Mouse (Mus musculus): ENCODE results near the gene Fancf. TPM values are rescaled to one million over a fixed set of nuclear protein-coding genes. Genes with fewer than 3 reads are reported as not detected.

Fancf gene
- polyA plus RNA-seq, 1 experiment from 2014 or later, result 9.7 TPM

DNA sequence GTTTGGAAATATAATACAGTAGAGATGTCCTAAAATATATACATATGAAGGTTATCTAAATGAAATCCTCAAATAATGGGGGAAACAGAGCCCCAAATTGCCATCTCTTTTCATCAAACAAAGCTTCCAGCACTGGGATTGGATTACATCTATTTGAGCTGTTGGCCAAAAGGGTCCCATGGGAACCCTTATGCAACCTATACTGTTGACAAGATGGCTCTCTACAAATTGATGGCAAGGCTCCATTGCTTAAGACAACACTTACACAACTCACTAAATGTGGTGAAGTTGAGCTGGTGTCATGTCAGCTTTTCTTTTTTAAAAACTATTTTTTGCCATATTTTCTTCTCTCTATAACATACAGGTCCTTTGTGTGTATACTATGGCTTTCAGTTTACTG lies 14.2 kb upstream of the Fancf start:
- ATAC-seq (replicated peaks), result no peak
- H3K4me1 ChIP-seq, result peaks cover 14% of the 10 kb centered on the region
- H3K36me3 ChIP-seq (replicated peaks), result no peaks in the 10 kb centered on the region
- no peak overlapping the region for H3K4me3 ChIP-seq
- H3K27ac ChIP-seq, result no peak overlapping the region
- no peaks in the 10 kb centered on the region for H3K27me3 ChIP-seq (replicated peaks)
- H3K4me2 ChIP-seq, result no peak overlapping the region
- H3K9ac ChIP-seq, result no peak overlapping the region
- H3K9me3 ChIP-seq, result no peaks in the 10 kb centered on the region

DNA sequence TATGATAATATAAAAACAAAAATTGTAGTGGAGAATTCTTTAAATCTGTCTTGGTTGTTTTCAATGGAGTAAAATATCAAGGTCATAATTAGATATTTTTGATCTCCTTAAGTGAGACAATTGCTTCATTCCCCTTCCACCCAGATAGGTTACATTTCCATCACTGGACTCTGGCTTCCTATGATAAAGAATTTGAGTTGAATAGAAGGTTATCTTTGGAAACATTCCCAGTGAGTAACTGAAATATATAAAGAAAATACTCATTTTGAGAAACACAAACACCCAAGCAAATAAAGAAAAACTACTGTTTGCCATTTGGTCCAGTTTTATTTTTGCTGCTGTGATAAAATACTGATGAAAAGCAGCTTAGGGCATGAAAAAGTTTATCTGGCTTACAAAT lies 10.5 kb upstream of the Fancf start:
- no peaks in the 10 kb centered on the region for H3K36me3 ChIP-seq (replicated peaks)
- H3K4me3 ChIP-seq, result no peak overlapping the region
- no peak overlapping the region for H3K9ac ChIP-seq
- H3K9me3 ChIP-seq, result no peaks in the 10 kb centered on the region
- H3K27me3 ChIP-seq (replicated peaks), result no peaks in the 10 kb centered on the region
- H3K4me2 ChIP-seq, result no peak overlapping the region
- no peak for ATAC-seq (replicated peaks)
- no peak overlapping the region for H3K27ac ChIP-seq
- no peaks in the 10 kb centered on the region for H3K4me1 ChIP-seq

DNA sequence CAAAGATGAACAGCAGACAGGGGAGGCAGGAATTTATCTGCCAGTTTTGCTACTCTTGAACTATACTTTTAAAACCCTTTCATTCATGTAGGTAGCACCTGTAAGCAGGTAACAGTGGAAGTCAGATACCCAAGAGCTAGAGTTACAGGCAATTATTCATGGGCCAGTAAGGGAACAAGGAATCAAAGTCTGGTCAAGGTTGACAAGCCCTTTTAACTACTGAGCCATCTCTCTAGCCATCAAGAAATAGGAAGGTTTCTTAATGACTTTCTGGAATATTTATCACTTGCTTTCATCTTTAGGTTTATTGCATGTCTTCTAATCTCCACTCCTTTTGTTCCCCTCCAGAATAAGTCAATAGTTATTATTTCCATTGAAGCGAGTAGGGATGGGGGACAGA lies 10.0 kb upstream of the Fancf start:
- ATAC-seq (replicated peaks), result no peak
- no peak overlapping the region for H3K27ac ChIP-seq
- WGBS, result 73% methylated on average over 1 of the region's 1 CpGs
- H3K4me3 ChIP-seq, result no peak overlapping the region
- no peak overlapping the region for H3K4me2 ChIP-seq
- no peaks in the 10 kb centered on the region for H3K27me3 ChIP-seq (replicated peaks)
- no peaks in the 10 kb centered on the region for H3K9me3 ChIP-seq
- no peak overlapping the region for H3K9ac ChIP-seq
- H3K4me1 ChIP-seq, result no peaks in the 10 kb centered on the region
- H3K36me3 ChIP-seq (replicated peaks), result no peaks in the 10 kb centered on the region

DNA sequence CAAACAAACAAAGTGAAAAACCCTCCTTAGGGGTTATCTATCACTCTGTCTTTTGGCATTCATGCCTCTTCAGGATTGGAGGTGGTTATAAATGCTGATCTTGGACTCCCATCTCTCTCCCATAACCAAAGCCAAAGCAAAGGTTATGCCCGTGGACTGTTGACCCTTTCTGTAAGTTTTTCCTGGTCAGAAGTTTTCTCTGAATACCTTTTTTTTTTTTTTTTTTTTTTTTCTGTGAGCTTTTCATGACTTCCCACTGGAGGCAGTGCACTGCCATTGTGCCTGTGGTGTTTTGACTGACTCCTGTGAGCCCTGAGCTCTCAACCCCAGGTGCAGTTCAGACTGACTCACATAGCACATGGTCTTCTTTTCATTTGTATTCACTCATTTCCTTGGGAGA lies 5.9 kb upstream of the Fancf start:
- no peak for ATAC-seq (replicated peaks)

DNA sequence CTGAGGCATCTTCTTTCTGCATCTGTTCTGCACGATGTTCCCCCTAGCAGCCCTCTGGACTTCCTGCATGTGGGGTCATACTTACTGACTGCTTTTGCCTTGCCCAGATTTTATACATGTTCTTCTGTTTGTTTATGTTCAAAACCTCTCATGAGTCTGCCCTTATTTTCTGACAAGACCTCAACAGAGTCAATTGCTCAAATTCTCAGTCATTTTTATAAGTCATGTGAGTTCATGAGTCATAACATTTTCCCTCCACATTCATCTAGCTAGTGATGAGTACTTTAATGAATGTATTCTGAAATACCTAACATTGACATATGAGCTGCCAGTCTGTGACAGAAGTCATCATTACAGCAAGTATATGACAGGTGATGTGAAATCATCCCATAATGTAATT lies 3.3 kb upstream of the Fancf start:
- peaks cover 31% of the 10 kb centered on the region for H3K4me1 ChIP-seq
- no peaks in the 10 kb centered on the region for H3K9me3 ChIP-seq
- no peaks in the 10 kb centered on the region for H3K27me3 ChIP-seq (replicated peaks)
- no peak overlapping the region for H3K4me2 ChIP-seq
- ATAC-seq (replicated peaks), result no peak
- no peaks in the 10 kb centered on the region for H3K36me3 ChIP-seq (replicated peaks)
- WGBS, result 67% methylated on average over 1 of the region's 1 CpGs
- H3K27ac ChIP-seq, result no peak overlapping the region
- H3K4me3 ChIP-seq, result no peak overlapping the region
- H3K9ac ChIP-seq, result no peak overlapping the region

More for the DNA sequence above, 5.9 kb upstream of the Fancf start:
- Histone ChIP-seq H3K4me1 (peaks cover 13% of the 10 kb centered on the region), H3K27me3 (replicated peaks) (no peaks in the 10 kb centered on the region), H3K27ac (no peak overlapping the region), H3K4me3 (no peak overlapping the region), H3K36me3 (replicated peaks) (no peaks in the 10 kb centered on the region), H3K9me3 (no peaks in the 10 kb centered on the region), H3K9ac (no peak overlapping the region), H3K4me2 (no peak overlapping the region)
- WGBS, result 90% methylated on average over 1 of the region's 1 CpGs

DNA sequence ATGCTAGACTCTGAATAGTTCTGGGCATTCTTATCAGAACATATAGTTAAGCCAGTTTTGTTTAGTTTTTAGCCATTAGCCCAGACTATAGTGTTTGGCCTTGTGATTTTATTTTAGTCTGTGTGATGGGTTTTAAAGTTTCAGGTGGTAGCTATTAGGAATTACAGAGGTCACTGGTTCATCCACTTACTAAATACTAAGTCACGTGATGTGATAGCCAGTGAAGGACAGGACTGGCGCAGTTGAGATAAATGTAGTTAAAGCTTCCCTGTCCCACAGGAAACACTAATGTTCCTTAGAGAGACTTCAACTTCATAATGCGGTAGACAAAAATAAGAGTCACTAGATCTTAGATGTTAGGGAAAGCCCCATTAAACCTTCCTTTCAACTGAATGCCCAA lies 775 bp upstream of the Fancf start:
- ATAC-seq (replicated peaks), result no peak
- 83% methylated on average over 3 of the region's 3 CpGs for WGBS
- Histone ChIP-seq H3K27ac (no peak overlapping the region), H3K4me2 (peak overlapping the region; percentile 83), H3K36me3 (replicated peaks) (no peaks in the 10 kb centered on the region), H3K4me3 (peak overlapping the region; percentile 82), H3K9ac (peak overlapping the region; percentile 47; the same call in 1 of the 2 replicates), H3K4me1 (peaks cover 40% of the 10 kb centered on the region), H3K9me3 (no peaks in the 10 kb centered on the region), H3K27me3 (replicated peaks) (no peaks in the 10 kb centered on the region)

DNA sequence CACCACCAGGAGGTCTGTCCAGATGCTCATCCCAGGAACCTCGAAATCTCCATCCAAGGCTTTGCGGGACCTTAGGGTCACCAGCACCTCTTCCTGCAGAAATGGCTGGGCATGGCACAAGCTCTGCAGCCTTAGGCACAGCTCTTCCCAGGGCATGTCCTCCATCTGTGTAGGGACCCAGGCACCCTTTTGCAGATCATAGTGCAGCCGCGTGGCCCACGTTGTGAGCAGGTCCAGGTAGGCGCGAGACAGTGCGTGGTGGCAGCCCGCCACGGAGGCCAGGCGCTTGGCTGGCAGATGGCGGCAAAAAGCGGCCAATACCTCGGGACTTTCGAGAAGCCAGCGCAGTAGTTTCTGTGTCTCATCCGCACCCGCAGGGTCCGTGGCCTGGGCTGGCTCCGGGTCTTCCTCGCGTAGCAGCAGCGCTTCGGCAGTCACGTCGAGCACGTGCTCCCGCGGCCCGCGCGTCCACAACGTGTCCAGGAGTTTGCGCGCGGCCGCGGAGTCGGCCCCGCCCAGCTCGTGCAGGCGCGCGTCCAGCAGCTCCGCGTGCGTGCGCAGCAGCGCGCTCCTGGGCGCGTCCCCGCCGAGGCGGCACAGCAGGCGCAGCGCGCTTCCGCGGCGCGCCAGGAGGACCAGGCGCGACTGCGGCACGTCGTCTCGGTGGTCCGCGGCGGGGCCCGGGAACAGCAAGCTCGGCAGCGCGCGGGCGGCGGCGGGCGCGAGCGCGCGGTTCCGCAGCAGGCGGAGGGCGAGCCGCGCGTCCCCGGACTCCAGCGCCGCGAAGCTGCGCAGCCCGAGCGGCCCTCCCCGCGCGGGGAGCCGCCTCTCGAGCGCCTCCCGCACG lies 594 bp downstream of the Fancf start, which contains the start of gene Gas2:
Gas2 (plus strand) TSS at position 766 of the 847 bp plus-strand sequence.
- 7% methylated on average over 102 of the region's 105 CpGs for WGBS

DNA sequence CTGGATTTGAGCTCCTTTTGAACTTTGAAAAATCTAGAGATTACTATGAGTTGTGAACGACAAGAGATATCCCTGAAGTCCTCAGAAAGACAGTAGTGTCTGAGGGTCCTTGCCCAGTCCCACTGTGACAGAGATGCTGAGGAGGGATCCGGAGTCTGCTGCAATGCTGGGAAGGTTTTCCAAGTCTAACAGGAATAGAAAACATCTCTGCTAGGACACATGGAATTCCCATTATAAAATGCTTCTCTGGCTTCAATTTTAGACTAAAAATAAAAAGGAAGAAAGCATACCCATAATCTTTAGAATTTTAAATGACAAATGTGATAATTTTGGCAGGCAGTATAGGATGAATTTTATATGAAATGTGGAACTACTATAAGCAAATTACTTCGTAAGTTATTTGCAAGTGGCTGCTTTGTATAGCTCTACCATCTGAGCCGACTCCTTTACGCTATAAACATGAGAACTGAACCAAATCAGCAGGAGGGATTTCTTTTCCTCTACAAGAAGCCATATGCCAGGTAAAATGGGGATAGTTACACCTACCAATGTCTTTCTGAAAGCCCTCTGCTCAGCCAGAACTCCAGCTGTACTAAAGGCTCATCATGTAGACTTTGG lies 10.1 kb downstream of the Fancf start:
- Histone ChIP-seq H3K27ac (no peak overlapping the region), H3K27me3 (replicated peaks) (no peaks in the 10 kb centered on the region), H3K36me3 (replicated peaks) (no peaks in the 10 kb centered on the region), H3K9me3 (no peaks in the 10 kb centered on the region), H3K4me2 (no peak overlapping the region), H3K9ac (no peak overlapping the region), H3K4me1 (no peaks in the 10 kb centered on the region), H3K4me3 (no peak overlapping the region)
- ATAC-seq (replicated peaks), result no peak
- 91% methylated on average over 5 of the region's 5 CpGs for WGBS

More for the DNA sequence above, 594 bp downstream of the Fancf start, which contains the start of gene Gas2:
- Histone ChIP-seq H3K4me3 (peak within 1 kb of the TSS; percentile 82), H3K27me3 (replicated peaks) (no peaks in the 10 kb centered on the region), H3K4me2 (peak within 1 kb of the TSS; percentile 83), H3K27ac (peak within 1 kb of the TSS; percentile 100), H3K36me3 (replicated peaks) (no peaks in the 10 kb centered on the region), H3K9me3 (no peaks in the 10 kb centered on the region), H3K4me1 (peaks cover 40% of the 10 kb centered on the region), H3K9ac (peak within 1 kb of the TSS; percentile 83)
- ATAC-seq (replicated peaks), result peak; percentile 93

DNA sequence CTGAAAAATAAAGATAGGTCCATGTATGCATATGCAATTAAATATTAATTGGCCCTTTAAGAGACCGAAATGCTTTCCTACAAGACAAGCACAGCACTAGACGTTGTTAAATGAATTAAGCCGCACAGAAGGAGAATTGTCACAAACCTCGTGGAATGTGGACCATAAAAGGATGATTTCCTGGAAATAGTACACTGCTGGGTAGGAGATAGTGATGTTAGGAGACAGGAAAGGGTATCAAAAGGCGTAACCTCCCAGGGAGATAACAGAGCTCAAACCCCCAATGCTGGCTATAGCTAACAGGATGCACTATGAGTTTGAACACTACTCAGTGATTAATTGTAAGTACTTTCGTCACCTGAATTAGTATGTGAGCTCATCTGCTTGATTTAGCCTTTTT lies 11.2 kb downstream of the Fancf start:
- H3K27me3 ChIP-seq (replicated peaks), result no peaks in the 10 kb centered on the region
- no peak overlapping the region for H3K4me2 ChIP-seq
- H3K4me3 ChIP-seq, result no peak overlapping the region
- H3K9ac ChIP-seq, result no peak overlapping the region
- ATAC-seq (replicated peaks), result no peak
- H3K27ac ChIP-seq, result no peak overlapping the region
- H3K4me1 ChIP-seq, result no peaks in the 10 kb centered on the region
- H3K9me3 ChIP-seq, result no peaks in the 10 kb centered on the region
- no peaks in the 10 kb centered on the region for H3K36me3 ChIP-seq (replicated peaks)
- 86% methylated on average over 6 of the region's 6 CpGs for WGBS

DNA sequence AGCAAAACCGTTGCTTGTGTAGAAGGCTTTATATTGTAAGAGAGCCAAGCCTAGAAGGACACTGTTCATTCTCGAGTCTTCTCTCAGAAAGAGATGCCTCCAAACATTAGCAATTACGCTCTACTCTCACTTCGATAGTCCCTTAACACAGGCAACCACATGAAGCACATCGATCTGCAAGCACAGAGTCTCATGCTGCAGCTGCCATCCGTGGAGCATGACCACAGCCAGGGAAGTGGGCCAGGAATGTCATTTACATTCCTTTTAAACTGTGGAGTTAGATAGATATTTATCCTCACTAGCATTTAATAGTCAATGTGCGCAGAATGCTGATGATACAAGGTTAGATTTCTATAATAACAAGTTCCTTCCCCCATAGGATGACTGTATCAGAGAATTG lies 21.6 kb downstream of the Fancf start:
- Histone ChIP-seq H3K4me2 (no peak overlapping the region), H3K4me3 (no peak overlapping the region), H3K9me3 (no peaks in the 10 kb centered on the region), H3K9ac (no peak overlapping the region), H3K36me3 (replicated peaks) (no peaks in the 10 kb centered on the region), H3K27ac (peak overlapping the region; percentile 16; the same call in 1 of the 2 replicates), H3K4me1 (peaks cover 7% of the 10 kb centered on the region; the same call in 1 of the 2 replicates), H3K27me3 (replicated peaks) (no peaks in the 10 kb centered on the region)
- ATAC-seq (replicated peaks), result no peak
- 61% methylated on average over 7 of the region's 7 CpGs for WGBS

DNA sequence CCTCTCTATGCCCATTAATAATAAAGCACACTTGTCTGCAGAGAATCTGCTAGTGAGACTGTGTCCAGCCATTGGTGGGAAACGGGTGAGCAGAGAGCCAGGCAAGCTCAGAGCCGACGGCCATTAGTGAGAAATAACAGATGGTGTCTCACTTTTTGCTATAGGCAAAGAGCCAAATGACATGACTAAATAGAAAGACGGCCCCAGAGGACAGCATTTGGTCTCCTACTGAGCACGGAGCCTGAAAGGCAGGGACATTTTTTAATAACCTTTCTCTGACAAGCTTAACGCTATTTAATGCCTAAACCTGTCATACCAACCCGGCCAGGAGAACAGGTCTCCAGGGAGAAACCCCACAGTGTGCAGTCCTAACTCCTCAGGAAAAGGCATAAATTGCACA lies 30.1 kb downstream of the Fancf start:
- Histone ChIP-seq H3K9ac (no peak overlapping the region), H3K4me2 (peak overlapping the region; percentile 18; the same call in 1 of the 2 replicates), H3K27ac (peak overlapping the region; percentile 72), H3K9me3 (no peaks in the 10 kb centered on the region), H3K27me3 (replicated peaks) (no peaks in the 10 kb centered on the region), H3K4me1 (peaks cover 12% of the 10 kb centered on the region), H3K4me3 (no peak overlapping the region), H3K36me3 (replicated peaks) (no peaks in the 10 kb centered on the region)
- ATAC-seq (replicated peaks), result peak; percentile 88
- 11% methylated on average over 7 of the region's 7 CpGs for WGBS

DNA sequence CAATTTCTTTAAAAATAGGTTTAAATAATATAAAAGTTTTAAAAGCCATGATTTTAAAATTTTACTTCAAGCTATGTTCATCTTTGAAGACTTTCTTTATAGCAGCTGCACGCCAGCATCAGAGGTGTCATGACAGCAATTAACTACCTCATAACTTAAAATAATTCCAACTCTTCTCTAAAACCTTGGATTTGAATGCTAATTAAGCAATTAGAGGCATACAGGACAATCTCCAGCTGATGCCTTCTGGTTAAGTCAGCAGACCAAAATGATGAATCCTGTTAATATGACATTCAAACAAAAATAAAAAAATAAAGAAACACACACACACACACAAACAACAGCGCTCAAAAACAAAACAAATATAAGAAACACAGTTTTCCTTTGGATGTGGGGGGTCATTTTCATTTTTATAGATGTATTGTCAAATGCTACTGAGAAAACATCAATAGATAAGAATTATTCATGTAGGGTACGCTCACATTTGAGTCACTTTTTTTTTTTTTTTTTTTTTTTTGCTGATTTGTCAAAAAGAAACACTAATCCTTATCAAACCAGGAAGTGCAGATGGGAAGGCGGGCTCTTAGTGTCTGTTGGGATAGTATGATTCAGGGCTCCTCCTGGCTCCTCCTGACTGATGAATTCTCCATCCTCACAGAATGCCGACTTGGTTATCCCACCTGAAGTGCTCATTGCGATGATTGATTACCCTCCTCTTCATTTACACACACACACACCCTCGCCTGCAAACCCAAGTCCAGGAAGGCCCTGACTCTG lies 38.3 kb downstream of the Fancf start:
- Histone ChIP-seq H3K4me3 (no peak overlapping the region), H3K4me1 (no peaks in the 10 kb centered on the region), H3K9me3 (no peaks in the 10 kb centered on the region), H3K27me3 (replicated peaks) (no peaks in the 10 kb centered on the region), H3K4me2 (no peak overlapping the region), H3K9ac (no peak overlapping the region), H3K36me3 (replicated peaks) (no peaks in the 10 kb centered on the region), H3K27ac (peak overlapping the region; percentile 66)
- 51% methylated on average over 7 of the region's 7 CpGs for WGBS
- peak; percentile 78 for ATAC-seq (replicated peaks)
